Mouse (Mus musculus) MEL-GATA-1-ER (cell line): ENCODE measurements around the gene Cd34.

Experiments used
- DNase-seq: peaks from one replicate; pipeline ENCODE4 v3.0.0-alpha.2; 2012; ENCODE audit warnings: low read depth; ENCODE audit errors: extremely low read depth

The Cd34 gene

DNA sequence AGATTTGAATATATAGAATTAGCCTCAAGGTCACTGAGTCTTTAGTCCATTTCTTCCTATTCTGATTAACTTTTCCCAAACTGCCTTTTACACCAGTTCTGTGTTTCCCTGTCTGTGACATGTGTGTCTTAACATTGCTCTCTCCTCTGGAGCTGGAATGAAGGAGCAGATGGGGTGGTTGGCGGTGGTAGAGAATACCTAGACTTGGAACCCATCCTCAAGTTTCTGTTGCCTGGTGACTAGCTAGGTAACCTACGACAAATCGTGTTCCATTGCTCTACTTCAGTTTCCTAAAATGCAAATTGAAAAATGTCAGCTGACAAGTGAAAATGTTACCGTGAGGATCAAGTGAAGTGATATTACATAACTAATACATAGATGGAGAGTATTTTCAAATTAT, 33.4 kb downstream of the Cd34 start:
- no peak for DNase-seq

DNA sequence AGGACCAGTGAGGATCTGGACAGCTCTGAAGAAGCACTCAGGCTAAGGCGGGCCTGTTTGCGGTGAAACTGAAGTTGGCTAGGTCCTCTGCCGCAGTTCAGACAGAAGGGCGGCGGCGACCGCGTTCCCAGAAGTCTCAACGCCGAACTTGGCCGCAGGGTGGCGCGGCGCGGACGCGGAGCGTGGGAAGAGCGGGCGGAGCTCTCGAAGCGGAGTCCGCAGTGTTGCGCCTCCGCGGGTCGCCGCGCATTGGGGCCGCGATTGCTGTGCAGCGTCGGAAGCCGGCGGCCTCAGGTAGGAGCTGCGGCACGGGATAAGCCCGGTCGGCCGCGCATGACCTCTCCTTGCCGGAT, 37.5 kb downstream of the Cd34 start:
- DNase-seq: peak; percentile 63

DNA sequence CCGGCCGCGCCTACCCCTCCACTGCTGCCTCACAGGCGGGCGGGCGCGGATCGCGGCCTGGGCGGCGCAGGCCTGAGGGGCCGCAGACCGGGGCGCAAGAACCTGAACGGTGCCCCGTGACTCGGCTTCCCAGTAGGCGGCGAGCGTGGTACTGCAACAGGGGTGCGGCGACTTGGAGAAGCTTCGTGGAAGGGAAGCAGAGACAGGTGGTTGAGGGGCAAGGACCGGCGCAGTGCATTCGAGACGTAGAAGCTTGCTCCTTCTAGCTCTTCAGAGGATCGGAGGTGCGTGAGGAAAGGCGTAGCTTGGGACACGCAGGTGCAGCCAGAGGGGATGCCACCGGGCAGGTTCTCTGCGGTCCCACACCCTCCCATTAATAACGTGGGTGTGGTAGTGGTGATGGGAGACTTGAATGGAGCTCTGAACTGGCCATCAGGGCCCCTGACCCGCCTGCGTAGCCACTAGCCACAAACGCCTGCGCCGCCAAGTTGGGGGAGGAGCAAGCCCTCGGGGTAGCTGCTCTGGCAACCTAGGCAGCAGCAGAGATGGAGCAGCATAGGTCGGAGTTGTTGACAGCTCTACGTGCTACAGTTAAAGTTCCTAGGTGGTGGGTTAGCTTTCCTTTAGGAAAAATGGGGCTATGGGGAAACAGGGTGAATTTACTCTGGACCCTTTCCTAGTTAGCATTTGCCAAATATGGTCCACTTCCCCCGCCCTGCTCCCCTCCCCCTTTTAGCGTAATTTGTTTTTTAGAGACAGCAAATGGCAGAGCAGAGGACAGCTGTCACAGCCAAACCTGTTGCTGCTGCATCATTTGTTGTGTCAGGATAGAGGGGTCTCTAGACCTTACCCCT, 38.1 kb downstream of the Cd34 start:
- peak; percentile 61 for DNase-seq

DNA sequence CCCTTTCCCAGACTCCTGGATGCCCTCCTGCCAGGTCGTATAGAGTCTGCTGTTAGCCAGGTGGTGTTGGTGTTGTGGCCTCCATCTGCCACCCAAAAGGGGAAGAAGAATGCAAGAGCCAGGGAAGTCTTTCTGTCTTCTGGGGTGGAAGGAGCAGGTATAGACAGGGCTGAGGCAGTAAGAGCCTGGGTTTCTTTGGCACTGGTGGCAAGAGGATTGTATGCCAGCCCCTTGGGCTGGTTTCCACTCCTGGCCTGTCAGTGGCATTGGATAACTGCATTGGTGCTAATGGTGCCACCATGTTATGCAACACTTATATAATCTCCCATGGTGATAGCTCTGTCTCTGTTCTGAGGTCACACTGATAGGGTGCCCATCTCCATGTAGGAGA, 38.7 kb downstream of the Cd34 start:
- no peak for DNase-seq

DNA sequence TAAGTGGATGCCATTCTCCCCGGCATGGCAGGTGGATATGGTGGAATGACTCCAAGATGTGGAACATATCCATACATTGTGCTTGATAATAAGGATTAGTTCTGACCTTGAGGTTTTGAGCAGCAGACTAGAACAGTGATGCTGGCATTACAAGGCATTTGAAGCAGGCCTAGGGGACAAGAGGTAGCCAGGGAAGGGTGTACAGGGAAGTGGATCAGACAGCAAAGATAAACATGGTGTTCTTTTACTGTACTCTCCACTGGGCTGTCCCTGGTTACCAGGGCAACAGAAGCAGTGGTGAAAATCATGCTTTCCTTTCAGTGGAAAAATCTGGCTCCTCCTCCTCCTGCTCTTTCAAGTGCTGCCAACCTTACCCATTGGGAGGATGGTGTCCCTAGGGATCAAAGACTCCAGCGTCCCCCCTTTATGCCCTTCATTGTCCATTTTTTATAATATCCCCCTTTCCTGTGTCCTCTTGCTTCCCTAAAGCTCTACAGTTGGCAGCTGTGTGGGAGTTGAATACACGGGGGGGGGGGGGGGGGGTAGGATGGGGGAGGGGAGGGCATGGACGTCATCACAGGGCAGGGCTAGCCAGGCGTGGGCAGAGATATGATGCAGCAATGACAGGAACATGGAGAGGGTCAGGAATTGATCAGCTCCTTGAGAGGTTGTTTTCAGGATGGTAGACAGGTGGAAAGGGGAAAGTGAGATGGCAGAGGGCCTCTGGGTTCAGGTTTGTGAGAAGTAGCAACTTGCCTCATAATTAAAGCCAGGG, 39.5 kb downstream of the Cd34 start:
- no peak for DNase-seq

DNA sequence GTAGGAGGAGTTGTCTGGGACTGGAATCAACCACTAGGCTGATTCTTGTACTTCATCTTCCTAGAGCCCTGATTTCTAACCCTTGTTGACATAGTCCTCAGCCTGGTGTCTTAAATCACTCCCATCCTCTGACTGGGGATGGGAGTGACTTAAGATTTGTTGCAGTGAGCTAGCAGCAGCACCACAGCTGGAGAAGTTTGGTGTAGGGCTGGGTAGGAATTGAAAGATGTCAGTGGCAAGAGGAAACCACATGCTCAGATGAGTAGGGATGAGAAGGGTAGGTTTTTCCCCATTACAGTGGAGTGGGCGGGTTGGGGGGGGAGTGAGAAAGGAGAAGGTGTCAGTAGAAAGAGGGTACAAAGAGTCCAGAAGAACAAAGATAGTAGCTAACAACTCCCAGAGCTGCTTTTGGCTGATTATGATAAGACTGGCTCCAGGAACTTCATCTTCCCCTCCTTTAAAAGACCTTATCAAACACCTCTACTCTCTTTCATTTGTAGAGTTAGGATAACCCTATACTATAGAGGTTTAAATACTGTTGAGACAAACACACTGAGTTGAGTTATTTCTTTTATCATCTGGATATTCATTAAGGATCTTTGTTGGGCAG, 42.3 kb downstream of the Cd34 start:
- peak; percentile 78 for DNase-seq

DNA sequence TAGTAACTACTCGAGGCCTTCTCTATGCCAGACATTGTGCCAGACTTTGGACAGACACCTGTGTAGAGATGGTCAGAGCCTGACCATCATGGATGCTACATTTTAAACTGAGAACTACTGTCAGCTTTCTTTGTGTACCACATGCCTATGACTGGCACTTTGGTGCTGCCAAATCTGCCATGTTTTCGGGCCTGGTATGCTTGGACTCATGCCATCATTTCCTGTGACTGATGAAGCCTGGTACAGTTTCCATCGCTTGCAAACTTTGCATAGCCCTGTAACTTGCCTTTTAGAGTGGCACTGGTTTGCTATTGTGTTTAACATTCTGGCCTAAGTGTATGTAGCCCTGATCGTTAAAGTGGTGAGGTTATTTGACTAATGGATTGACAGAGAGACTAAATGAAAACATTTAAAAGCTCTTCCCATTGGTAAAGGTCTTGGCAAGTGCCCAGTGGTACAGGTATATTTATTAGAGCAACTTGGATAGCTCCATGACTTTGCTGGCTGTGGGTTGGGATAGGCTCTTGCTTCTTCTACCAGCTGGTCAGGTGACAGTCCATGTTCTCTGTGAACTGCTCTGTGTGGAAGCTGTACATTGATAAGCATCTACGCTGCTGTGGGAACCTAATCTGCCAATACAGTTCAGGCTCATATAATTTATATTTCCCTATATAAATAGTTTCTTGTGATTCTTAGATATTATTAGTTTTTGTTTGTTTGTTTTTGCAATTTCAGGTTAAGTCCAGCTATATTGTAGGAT, 44.5 kb downstream of the Cd34 start:
- no peak for DNase-seq

DNA sequence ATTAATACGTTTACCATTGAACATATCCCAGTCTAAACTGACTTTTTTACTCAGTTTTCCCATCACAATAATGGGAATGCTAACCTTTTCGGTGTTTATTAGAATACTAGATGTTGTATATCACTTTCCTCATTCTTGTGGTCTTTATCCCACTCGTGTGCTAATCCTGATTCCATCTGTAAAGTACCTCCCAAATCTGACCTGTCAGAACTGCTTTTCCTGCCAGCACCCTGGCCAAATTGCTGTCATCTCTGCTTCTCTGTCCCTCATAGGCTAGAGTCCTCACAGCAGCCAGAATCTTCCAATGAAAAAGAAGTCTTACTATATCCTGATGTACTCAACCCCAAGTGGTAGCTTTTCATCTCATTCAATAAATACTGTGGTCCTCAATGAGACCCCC, 46.3 kb downstream of the Cd34 start:
- DNase-seq: no peak

DNA sequence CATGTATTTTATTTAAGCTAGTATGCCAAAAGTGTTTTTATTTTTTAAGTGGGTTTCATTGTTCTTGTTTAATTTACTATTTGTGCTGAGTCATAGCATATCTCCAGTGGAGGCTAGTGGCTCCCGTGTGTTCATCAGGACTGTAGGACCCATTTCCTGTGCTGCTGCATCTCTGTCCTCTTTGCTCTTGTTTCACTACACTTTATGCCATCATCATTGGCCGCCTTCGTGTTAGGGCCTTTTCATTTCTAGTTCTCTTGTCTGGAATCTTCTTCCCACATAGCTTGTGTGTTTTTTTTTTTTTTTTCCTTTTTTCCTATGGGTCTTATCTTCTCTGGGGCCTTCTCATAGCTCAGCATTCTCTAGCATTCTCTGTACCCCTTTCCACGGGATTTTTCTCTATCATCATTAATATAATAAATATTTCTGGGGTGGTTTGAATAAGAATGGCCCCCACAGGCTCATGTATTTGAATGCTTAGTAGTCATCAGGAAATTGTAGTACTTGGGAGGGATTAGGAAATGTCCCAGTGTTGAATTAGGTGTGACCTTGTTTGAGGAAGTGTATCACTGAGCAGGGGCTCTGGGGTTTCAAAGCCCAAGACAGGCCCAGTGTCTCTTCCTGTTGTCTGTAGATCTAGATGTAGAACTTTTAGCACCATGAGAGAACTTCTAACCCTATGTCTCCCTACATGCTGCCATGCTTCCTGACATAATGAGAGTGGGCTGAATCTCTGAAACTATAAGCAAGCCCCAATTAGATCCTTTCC, 47.0 kb downstream of the Cd34 start:
- DNase-seq: peak; percentile 79

DNA sequence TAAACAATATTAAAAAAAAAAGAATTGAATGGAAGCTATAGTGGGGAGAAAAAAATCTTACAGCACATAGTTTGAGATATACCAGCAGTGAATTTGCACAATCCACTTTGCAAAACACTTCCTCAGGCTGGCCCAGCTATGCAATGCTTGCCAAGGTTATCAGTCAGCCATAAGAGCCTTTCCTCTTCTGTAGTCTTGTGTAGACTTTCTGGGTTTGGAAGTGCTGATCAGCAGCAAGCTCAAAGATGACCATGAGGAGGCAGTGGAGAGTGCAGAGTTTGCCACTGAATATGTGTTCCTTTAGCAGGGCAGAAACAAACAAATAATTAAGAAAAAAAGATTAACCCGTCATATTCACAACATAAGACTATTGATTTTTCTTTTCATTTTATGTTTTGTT, 50.4 kb downstream of the Cd34 start:
- DNase-seq: peak; percentile 58

DNA sequence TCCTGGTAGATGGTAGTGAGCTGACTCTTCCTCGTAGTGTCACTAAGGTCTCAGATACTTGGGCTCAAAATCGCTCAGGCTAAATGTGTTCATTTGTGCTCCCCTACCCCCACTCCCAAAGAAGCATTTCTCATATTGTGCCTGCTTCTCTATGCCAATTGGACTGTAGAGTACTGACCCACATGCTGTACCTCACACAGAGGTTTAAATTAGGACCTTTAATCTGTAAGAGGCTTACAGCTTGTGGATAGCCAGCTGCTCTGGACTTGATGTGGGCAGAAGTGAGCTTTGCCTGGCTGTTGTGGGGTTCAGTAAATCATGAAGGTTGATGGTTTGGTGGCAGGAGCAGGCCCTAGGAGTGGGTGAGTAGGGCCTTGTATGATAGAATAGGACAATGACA, 52.4 kb downstream of the Cd34 start:
- no peak for DNase-seq

DNA sequence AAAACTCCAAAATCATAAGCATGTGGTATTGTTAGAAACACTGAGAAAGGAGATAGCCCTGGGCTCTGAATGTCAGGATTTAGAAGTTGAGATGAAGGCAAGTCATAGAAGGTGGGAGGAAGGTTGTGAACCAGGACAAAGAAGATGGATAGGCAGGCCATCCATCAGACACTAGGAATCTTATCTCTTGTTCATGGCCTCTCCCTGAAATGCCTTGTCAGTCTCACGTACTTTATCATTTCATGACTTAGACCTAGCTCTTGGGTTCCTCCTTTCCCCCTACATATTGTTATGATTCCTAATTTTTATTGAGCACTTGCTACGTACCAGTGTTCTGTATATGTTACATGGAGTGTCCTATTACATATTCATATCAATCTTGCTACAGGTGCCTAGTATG, 53.0 kb downstream of the Cd34 start:
- no peak for DNase-seq

DNA sequence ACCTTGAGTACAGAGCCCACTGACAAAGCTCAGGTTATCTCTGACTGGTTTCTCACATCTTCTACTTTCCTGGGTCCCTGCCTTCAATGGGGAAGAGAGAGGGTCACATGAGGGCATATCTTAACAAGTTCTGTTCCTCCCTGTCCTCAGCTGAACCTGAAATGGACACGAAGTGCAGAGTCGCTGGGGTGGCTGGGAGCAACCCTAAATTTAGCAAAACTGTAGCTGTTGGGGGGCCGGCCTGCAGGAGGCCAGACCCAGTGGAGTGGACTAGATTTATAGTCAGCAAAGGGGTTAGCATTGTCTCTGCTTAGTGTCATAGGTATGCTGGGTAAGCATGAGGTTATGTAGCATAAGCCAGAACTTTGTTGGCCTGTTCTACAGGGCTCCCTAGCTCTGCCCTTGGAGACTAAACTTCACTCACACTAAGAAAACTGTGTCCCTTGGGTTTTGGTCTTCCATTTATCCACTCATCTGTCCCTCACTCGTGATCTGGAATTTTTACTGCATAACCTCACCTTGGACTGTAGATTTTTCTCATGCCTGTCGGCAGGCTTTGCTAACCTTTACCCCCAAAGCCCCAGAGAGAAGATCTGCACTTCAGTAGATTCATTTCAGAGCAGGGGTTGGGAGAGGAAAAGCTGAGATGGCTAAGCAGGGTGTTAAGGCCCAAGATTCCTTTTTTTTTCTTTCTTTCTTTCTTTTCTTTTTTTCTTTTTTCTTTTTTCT, 54.1 kb downstream of the Cd34 start:
- no peak for DNase-seq

DNA sequence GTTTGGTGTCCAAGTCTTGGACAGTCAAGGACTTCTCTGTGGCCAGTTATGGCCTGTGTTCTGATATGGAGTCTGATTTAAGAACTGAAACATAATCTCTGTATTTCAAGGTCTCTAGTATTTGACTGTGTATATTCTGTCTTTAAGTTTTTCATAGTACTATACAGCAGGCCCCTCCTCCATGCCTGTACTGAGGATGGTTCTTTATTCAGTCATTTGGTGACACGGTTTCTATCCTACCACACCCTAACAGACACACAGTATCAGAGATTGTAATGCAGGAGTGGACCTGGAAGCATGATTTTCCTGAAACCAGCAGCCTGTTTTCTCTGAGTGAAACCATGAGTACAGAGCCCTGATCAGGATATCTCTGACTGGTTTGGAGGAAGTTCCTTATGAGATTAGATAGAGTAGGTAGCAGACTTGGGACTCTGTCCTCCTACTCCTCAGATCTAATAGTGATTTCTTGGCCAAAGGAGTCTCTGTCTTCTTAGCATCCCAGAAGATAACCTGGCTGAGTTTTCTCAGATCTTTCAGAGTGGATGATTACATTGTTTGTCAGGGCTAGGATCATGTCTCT, 54.9 kb downstream of the Cd34 start:
- no peak for DNase-seq

DNA sequence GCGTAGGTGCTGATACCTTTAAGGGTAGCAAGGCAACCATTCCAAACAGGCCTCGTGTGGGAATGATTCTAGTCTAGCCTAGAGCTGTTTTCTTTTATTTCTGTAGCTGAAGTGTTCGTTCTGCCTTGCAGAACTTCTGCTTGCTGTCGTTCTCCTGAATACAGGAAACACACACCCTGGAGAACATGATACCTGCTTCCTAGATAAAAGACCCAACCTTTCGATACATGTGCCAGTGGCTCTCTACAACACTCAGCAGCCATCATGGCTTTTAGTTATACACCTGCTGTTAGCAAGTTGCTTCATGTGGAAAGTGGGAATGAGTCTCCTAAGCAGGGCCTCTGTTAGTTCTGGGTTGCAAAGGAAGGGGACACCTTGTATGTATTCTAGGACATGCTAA, 55.6 kb downstream of the Cd34 start:
- no peak for DNase-seq

DNA sequence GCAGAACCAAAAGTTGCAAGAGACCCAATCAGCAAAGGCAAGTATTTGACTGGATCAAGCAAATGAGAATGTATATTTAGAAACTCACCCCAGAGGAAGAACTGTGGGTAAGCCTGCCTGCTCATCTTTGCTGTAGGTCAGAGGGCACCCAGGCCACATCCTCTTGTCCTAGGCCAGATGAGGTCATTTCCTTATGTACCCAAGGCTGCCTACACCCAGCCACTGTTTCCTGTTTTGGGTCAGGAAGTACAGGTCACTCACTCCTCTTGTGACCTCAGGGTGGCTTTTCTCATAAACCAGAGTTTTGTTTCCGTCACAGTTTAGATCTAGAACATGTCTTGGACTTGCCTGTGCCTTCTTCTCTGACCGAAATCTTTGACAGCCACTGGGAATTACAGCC, 56.6 kb downstream of the Cd34 start:
- no peak for DNase-seq

DNA sequence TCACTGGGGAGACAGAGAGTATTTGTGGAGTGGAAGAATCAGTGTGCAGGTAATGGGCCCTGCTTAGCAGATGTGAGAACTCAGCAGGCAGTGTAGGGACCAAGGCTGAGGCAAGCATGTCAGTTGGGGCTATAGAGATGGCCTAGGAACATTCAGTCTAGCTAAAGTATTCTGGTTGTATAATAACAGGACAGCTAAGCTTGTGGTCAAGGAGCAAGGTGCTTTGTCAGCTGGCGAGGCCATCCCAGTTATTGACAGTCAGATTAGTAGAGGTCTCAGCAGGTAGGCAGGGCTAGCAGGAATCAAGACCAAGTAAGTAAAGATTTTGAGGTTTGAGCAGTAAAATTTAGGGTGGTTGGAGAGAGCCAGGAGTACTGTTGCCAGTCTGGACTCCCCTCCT, 59.8 kb downstream of the Cd34 start:
- no peak for DNase-seq

DNA sequence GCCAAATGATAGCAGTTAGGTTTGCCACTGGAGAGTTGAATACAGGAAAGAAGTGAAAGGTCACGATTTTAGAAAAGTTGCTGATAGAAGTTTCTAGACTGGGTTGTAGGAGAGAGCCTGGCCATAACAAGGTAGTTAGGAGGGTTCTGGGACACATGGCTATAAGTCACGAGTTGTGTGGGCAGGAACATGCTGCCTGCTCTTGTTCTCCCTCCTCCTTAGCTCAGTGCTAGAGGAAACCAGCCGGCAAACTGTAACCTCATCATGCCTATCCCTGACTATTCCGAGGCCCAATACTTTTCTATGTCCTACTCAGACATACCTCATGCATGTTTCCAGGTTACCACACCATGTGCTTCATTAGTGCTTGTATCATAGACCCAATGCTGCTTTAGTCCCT, 64.7 kb downstream of the Cd34 start:
- DNase-seq: no peak

DNA sequence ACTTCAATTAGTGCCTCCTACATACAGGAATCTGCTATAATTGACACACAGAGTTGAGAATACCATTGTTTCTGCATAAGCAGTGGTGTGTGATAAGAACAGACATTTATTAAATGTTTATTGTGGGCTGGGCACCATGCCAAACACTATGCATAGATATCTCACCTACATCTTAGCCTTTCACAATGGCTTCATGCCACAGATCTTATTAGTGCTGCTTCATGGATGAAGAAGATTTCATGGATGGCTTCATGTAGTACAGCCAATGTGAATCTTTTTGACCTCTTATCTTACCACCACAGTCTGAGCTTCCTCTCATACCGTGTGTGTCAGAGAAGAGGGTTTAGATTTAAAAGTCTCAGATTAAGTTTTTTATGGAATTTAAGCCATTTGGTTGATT, 65.6 kb downstream of the Cd34 start:
- DNase-seq: no peak

DNA sequence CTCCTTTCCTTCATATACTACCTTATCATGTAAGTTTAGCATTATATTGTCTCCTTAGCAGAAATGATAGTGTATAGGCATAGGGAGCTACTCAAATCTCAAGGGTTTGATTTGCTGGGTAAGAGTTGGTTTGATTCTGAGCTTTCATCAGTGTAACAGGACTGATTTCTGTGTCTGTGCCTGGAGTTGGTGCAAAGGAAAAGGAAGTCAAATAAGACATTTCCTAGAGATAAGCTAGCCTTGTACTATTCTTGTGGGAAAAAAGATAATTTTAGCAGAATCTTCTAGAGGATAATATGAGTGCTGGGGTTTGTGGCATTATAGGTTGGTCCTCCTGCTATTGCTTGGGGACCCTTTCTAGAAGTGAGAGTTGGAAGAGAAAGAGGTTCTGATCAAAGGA, 67.6 kb downstream of the Cd34 start:
- DNase-seq: no peak
